Mouse (Mus musculus) layer of hippocampus, adult 18-20 months (tissue): Measurements from ENCODE around the gene Cacybp. TPM values are rescaled to one million over a fixed set of nuclear protein-coding genes. Genes with fewer than 3 reads are reported as not detected.

Experiments
- DNase-seq, 2 experiments: peaks; one replicate each; pipeline ENCODE4 v3.0.0; 2022; ENCODE audit warnings: low spot score in 2 of 2
- total RNA-seq, 2 experiments: library from RNA; stranded (reverse); gene quantifications; 2 replicates each; pipeline ENCODE4 v1.2.3; 2021

The Cacybp gene
- total RNA-seq, 2 experiments from 2014 or later, result 88.5 to 95.7 TPM

DNA sequence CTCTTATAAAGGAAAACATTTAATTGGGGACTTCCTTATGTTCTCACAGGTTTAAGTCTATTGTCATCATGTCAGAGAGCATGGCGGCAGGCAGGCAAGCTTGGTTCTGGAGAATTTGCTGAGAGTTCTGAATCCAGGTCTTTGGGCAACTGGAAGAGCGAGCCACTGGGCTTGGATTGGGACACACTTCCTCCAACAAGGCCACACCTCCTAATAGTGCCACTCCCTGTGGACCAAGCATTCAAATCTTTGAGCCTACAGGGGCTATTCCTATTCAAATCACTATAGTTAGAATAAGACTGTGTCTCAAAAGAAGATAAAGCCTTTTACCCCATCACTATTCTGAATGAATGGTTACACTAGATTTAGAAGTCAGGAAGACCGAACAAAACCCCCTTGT, 5.2 kb upstream of the Cacybp start:
- no peak for DNase-seq

DNA sequence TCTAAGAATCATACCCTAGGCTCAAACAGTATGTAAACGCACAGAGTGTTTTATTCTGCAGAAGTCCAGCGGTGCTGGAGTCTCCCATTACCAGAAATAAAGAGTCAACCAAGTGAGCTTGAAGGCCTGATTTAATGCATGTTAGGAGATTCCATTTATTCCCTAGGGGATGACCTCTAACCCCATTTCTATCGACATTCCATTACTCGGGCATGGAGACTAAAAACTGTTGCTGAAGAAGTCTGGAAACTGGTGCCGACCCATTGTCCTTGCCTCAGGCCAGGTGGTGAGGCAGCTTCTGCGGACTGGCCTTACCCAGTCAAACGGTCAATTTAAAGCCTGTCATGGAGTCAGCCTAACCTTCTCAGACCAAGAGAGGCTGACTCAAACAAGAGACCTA, 1.5 kb upstream of the Cacybp start:
- DNase-seq, result no peak

DNA sequence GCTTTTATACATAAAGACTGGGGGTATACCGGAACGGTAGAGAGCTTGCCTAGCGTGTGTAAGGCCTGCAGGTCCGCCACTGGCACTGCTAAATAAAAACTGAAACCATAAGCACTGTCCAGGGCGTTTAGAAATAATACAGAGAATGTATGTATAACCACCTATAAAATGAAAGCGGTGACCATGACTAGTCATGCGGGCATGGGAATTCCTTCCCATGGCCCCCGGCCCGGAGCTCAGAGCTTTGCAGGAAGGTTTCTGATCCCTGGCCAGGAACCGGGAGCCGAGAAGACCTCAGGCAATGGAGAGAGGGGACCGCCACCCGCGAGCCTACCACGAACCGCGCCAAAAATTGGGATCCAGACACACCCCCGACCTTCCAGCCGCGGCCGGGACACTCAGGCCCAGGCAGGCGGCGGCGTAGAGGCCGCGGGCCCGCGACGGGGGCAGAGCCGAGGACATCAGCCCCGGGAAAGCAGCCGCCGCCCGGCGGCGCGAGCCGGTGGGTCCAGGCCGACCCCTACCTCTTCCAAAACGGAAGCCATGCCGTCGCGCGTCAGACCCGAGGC, 468 bp downstream of the Cacybp start:
- no peak for DNase-seq

DNA sequence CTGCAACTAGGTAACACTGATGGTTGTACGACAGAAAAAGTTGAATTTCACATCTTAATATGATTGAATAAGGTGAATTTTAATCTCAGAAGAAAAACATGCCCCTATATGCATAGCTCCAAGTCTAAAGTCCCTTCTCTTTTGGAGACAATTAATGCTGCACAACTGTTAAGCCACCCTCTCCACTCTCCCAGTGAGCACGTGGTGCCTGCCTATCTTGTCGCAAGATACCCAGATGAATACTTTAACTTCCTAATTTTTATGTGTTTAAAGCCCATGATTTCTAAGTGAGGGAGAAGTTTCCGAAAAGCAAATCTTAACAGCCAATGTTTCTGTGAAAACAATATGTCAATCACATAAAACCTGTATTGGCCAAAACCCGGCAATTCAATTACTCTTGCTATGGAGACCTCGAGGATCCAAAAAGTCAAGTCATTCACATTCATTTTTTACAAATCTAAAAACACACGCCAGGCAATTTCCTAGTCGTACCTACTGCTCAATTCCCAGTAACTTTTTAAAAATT, 1.0 kb downstream of the Cacybp start:
- DNase-seq, result no peak

DNA sequence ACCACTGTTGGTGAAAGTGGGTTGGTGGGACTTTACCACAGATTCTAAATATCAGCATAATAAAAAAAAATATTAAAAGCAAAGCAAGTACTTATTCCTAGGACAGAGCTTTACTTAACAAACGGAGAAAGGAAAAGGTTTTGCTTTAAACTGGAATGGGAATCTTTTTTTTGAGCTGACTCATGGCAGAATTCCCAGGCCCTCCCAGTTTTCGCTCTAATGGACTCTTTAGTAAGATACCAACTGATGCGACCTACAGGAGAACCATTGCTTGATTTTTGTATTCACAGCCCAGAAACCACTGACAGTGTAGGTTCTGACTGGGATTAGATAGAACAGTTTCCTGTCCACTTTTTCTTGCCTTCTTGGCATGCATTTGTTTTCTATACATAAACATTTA, 2.1 kb downstream of the Cacybp start:
- no peak for DNase-seq

DNA sequence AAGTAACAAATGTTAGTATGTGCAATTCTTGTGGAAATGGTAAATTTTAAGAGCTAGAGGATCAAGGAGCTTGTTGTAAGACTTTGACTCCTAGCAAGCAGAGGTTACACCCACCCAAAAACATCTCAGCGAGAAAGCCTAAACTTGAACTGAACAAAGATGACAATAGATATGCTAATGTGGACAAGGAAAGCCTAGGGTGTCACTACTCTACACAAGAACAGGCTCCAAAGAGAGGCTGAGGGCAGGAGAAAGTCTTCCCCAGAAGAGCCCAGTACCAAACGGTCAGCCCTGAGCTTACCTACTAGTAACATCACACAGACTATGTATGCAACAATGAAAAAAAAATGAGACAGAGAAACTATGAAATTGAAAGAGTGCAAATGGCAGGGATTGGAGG, 2.8 kb downstream of the Cacybp start:
- DNase-seq, result no peak

DNA sequence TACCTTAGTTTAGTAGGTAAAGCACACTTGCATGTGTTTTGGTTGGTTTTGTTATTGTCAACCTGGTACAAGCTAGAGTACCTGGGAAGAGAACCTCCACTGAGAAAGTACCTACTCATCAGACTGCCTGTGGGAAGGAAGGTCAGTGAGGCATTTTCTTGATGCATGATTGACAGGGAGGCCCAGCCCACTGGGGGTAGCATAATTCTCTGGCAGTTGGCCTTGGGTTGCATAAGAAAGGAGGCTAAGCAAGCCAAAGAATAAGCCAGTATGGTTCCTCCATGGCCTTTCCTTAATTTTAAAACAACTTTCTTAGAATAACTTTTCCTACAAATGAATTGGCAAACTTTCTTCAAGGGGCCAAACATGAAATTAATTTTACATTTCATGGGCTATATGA, 7.2 kb downstream of the Cacybp start:
- DNase-seq, result no peak

DNA sequence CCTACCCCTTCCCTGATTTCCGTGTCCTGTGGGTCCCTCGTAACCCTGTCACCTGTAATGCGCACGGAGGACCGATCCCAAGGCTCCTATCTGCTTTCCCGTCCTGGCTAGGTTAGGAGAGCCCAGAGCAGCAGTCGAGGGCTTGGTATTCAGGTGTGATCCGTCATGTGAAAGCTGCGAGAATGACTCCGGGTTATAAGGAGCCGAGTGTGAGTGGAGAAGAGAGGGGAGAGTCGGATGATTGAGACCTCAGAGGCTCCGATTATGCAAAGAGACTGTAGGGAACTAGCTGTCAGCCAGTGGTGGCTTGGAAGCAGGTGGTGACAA, 17.4 kb downstream of the Cacybp start:
- DNase-seq, result no peak

DNA sequence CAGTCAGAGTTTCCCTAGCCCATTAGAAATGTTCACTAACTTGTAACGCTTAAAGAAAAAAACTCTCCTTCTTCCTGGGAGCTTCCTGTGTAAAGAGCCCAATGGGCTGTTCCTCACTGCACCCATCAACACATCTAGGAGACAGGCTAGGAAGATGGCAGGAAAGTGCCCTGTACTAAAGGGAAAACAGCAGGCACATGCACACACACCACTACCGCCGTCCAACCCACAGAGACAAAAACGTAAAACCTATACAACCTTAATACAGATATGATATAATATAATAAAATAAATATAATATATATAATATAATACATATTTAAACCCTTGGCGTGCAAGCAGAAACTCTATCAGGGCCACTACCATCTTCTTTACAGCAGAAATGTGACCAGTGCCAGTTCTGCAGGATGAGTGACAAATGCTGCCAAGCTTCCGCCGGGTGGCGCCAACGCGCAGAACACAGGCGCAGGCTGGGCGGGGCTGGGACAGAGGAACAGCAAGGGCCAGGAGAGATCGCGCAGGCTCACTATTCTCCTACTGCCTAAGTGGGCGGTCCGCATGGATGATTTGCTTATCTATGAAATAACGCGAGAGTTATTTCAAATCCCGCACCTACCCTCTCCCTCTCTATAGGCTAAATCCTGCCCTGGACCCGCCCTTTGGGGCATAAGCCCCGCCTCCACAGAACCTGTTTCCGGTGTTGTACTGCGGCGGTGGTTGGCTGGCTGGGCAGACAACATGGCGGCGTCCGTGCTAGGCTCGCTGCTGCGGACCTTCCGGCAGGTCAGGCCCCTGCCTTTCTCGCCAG, 17.9 kb downstream of the Cacybp start, which contains the start of gene Mrps14:
Gene Mrps14, plus strand, starts transcription at position 687 of the 808 bp plus-strand sequence.
- peak; percentile 97 to 99 for DNase-seq

DNA sequence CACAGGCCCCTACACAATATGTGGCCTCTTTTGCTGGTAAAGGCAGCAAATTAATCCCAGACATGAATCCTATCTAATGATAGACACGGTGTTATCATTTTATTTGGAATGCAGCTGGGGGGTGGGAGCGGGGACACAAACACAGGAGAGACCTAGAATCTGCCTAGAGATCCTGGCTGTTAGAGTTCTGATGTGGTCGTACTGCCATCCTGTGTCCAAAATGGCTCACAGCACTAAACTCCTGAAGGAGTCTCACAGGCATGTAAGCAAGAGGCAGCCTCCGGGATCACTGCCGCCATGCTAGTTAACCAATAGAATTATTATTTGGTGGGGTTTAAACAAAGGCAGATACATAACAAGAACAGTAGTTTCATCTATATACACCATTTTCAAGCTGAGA, 28.2 kb downstream of the Cacybp start:
- peak; percentile 34 to 71 for DNase-seq

DNA sequence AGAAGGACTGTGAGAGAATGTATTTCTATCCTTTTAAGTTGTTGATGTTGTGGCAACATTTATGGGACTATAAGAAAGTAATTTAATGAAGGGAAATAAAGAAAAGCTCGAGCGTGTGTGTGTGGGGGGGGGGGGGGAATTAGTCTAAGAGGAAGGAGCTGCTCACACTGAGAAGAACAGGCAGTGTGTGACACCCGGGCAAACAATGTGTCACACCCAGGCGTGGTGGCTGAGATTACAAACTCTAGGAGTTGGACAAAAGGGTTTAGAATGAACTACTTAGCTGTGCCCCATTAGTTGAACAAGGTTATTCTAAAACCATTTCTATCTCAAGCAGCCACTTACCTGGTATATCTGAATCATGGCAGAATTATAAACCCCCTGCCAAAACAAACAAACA, 31.5 kb downstream of the Cacybp start:
- DNase-seq, result no peak

DNA sequence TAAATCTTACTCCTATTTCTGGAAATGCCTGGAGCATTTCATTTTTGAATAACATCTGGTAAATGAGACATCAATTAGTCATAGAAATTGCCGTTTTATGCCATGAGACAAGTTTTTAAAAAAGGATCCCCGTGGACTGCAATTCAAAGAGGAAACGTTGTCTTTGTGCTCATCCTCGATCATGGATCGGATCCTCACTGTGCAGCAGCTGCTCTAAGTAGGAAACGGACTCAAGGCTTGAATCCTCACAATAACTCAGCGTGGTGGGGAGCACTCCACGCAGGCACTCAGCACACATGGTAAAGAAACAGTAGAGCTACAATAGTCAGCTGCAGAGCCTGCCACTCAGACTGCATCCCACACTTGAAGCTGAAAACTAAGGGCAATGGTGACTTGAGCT, 35.8 kb downstream of the Cacybp start:
- no peak for DNase-seq

DNA sequence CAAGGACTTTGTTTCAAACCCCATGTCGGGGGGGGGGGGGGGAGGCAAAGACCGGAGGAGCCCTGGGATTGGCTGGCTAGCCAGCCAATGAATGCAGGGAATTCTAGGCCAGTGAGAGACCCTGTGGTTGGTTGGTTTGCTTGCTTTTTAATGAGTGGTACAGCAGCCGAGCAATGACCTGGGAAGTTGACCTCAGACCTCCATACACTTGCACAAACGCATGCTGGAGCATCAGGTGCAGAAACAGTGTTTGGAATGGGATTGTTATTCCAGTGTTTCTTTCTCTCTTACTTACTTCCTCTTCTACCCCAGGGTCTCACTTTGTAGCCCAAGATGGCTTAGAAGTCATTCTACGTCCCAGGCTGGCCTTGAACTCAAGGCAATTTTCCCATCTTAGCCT, 46.1 kb downstream of the Cacybp start:
- no peak for DNase-seq

DNA sequence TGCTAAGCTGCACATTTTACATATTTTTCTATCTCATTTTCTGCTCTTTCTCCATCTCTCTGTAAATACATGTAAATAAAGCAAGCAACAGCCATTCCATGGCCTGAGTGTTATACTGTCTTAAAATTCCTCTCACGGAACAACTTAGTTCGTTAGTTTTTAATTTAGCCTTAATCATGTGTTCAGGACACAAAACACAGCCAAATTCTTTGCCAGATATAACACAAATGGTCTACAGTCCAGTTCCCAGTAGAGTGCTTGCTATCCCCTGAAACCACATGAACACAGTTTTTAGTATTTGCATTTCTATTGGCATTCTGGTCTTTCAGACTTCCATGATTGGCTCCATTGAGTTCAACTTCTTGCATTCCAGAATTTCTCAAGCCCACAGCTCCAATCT, 54.5 kb downstream of the Cacybp start:
- DNase-seq, result no peak

DNA sequence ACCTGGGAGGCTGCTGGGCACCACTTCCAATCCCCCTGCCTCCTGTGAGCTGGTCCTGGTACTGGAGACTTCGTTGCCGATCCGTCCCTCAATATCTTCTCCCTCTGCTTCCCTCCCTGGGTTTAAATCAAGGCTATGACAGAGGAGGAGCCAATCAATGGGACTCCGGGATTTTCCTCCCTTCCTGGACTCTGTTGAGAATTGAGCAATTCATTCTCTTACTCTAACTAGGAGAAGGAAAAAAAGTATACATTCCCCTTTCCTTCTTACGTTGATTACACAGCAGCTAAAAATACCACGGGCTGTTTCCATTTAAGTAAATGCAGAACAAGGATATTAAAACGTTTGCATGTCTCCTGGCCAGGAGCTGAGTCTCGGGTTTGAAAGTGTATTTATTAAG, 59.2 kb downstream of the Cacybp start, which contains the start of gene Tnn:
Gene Tnn, minus strand, starts transcription at position 101 of the 400 bp plus-strand sequence.
- no peak for DNase-seq

Other genes starting within 250 kb of the Cacybp start
- gene 4930523C07Rik, start 168.5 kb downstream of the Cacybp start, total RNA-seq, result 1 to 10 TPM; 1.1 to 3.5 TPM
- under 1 TPM in 1 of 2 experiments, not detected in 1; 0.08 TPM for gene Tnn, start 59.3 kb downstream of the Cacybp start, total RNA-seq
- gene Mrps14, start 17.7 kb downstream of the Cacybp start, total RNA-seq, result 10 to 100 TPM; 68.8 to 73.8 TPM